Mouse (Mus musculus) heart, postnatal 0 days (tissue): ENCODE results near the gene Pofut1.
"Not testable (repeated sequence)": the region's sequence is repeated elsewhere in the genome, so short reads cannot be mapped to it uniquely, and the experiment has no call there.

Experiments
- CTCF ChIP-seq: IDR thresholded peaks from 2 replicates; pipeline ENCODE4 v1.5.1; 2016; ENCODE audit warnings: antibody characterized with exemption, control low read depth, low read depth
- EP300 ChIP-seq: IDR thresholded peaks from 2 replicates; pipeline ENCODE4 v1.6.1; 2016; ENCODE audit warnings: antibody characterized with exemption, low read depth

GRCm38 (mm10) chr2:153274200-153274918, 33.0 kb downstream of the Pofut1 start:
- not testable (repeated sequence) for TF ChIP-seq CTCF, EP300
